Mouse (Mus musculus) hindbrain, embryonic 15.5 days (tissue): ENCODE measurements at regions not wholly inside any gene's neighbourhood (a gene's known extent, or its start where the extent isn't known, plus 50 kb on each side); places are given as distances from the start of the nearest gene placed in this dataset.
"Not testable (repeated sequence)": the region's sequence is repeated elsewhere in the genome, so short reads cannot be mapped to it uniquely, and the experiment has no call there.

Experiments used
- ATAC-seq: fragments of 200-750 bp; cut with Nextera tagmentation; 2 replicates; pipeline ENCODE4 v1.8.0; 2017; ENCODE audit warnings: low read depth, moderate number of reproducible peaks, moderate TSS enrichment; ENCODE audit not compliant: low FRiP score
- H3K27ac ChIP-seq: fragments of 300-500 bp; sonication (generic); replicated peaks from 2 replicates; pipeline ENCODE4 v1.5.1; 2015; ENCODE audit warnings: mild to moderate bottlenecking, inconsistent platforms
- H3K27me3 ChIP-seq: fragments of 300-500 bp; sonication (generic); 2 replicates; pipeline ENCODE4 v1.6.1; 2015; ENCODE audit warnings: control low read depth, inconsistent platforms
- H3K36me3 ChIP-seq: fragments of 300-500 bp; sonication (generic); 2 replicates; pipeline ENCODE4 v1.6.1; 2015; ENCODE audit warnings: control low read depth, inconsistent platforms
- H3K4me1 ChIP-seq: fragments of 300-500 bp; sonication (generic); replicated peaks from 2 replicates; pipeline ENCODE4 v1.6.1; 2015; ENCODE audit warnings: control low read depth, inconsistent platforms
- H3K4me2 ChIP-seq: fragments of 300-500 bp; sonication (generic); 2 replicates; pipeline ENCODE4 v1.6.1; 2015; ENCODE audit warnings: moderate library complexity, mild to moderate bottlenecking, inconsistent platforms
- H3K4me3 ChIP-seq: fragments of 300-500 bp; sonication (generic); 2 replicates; pipeline ENCODE4 v1.5.1; 2015; ENCODE audit warnings: mild to moderate bottlenecking, inconsistent platforms
- H3K9ac ChIP-seq: fragments of 300-500 bp; sonication (generic); 2 replicates; pipeline ENCODE4 v1.6.1; 2015; ENCODE audit warnings: inconsistent platforms
- H3K9me3 ChIP-seq: fragments of 300-500 bp; sonication (generic); 2 replicates; pipeline ENCODE4 v1.6.1; 2016; ENCODE audit warnings: control low read depth, inconsistent platforms
- WGBS: fragments of 180-500 bp; shearing (Covaris S2); methylation state at CpG from one replicate; pipeline ENCODE4 v1.1.7; 2015; 5-methylcytosine and 5-hydroxymethylcytosine counted together

GRCm38 (mm10) chr8:103741395-103741794 is 360.0 kb upstream of the Cdh5 start:
- Histone ChIP-seq H3K27me3 (no peaks in the 10 kb centered on the region), H3K4me1 (no peaks in the 10 kb centered on the region), H3K36me3 (no peaks in the 10 kb centered on the region), H3K9ac (no peak overlapping the region), H3K4me2 (no peak overlapping the region), H3K9me3 (no peaks in the 10 kb centered on the region), H3K27ac (no peak overlapping the region), H3K4me3 (no peak overlapping the region)
- 72% methylated on average over 8 of the region's 8 CpGs for WGBS
- ATAC-seq: no peak

GRCm38 (mm10) chr8:103748734-103749133 is 352.7 kb upstream of the Cdh5 start:
- H3K36me3 ChIP-seq: no peaks in the 10 kb centered on the region
- no peaks in the 10 kb centered on the region for H3K27me3 ChIP-seq
- H3K9me3 ChIP-seq: no peaks in the 10 kb centered on the region
- no peak overlapping the region for H3K27ac ChIP-seq
- H3K9ac ChIP-seq: no peak overlapping the region
- ATAC-seq: no peak
- no peak overlapping the region for H3K4me3 ChIP-seq
- H3K4me1 ChIP-seq: peaks cover 7% of the 10 kb centered on the region; the same call in 1 of the 2 replicates
- 81% methylated on average over 4 of the region's 4 CpGs for WGBS
- H3K4me2 ChIP-seq: no peak overlapping the region

- no peak overlapping the region for H3K4me3 ChIP-seq
- H3K9me3 ChIP-seq: no peaks in the 10 kb centered on the region
- no peak overlapping the region for H3K9ac ChIP-seq
- H3K36me3 ChIP-seq: no peaks in the 10 kb centered on the region
- ATAC-seq: no peak
- peaks cover 7% of the 10 kb centered on the region; the same call in 1 of the 2 replicates for H3K4me1 ChIP-seq
- H3K27ac ChIP-seq: no peak overlapping the region
- 37% methylated on average over 12 of the region's 12 CpGs for WGBS
- H3K4me2 ChIP-seq: no peak overlapping the region
- H3K27me3 ChIP-seq: no peaks in the 10 kb centered on the region
Observed at GRCm38 (mm10) chr8:103750278-103751097, 350.9 kb upstream of the Cdh5 start.

GRCm38 (mm10) chr8:103751161-103751560 is 350.3 kb upstream of the Cdh5 start:
- Histone ChIP-seq H3K27ac (no peak overlapping the region), H3K9ac (no peak overlapping the region), H3K4me3 (no peak overlapping the region), H3K9me3 (no peaks in the 10 kb centered on the region), H3K4me1 (peaks cover 7% of the 10 kb centered on the region; the same call in 1 of the 2 replicates), H3K36me3 (no peaks in the 10 kb centered on the region), H3K27me3 (no peaks in the 10 kb centered on the region), H3K4me2 (no peak overlapping the region)
- ATAC-seq: no peak
- 59% methylated on average over 2 of the region's 2 CpGs for WGBS

- no peak for ATAC-seq
- 0 out of 2 replicates have a peak, but pooled peaks cover 8% of the 10 kb centered on the region for H3K9me3 ChIP-seq
- no peak overlapping the region for H3K27ac ChIP-seq
- H3K36me3 ChIP-seq: no peaks in the 10 kb centered on the region
- H3K4me3 ChIP-seq: no peak overlapping the region
- H3K9ac ChIP-seq: no peak overlapping the region
- H3K4me2 ChIP-seq: no peak overlapping the region
- H3K27me3 ChIP-seq: no peaks in the 10 kb centered on the region
- WGBS: 83% methylated on average over 1 of the region's 1 CpGs
- H3K4me1 ChIP-seq: no peaks in the 10 kb centered on the region
Observed at GRCm38 (mm10) chr8:103763821-103764220, 337.6 kb upstream of the Cdh5 start.

GRCm38 (mm10) chr8:103779658-103780057 is 321.8 kb upstream of the Cdh5 start:
- H3K9me3 ChIP-seq: no peaks in the 10 kb centered on the region
- H3K36me3 ChIP-seq: no peaks in the 10 kb centered on the region
- H3K4me2 ChIP-seq: no peak overlapping the region
- 92% methylated on average over 6 of the region's 6 CpGs for WGBS
- H3K9ac ChIP-seq: no peak overlapping the region
- H3K27ac ChIP-seq: no peak overlapping the region
- H3K4me1 ChIP-seq: no peaks in the 10 kb centered on the region
- no peaks in the 10 kb centered on the region for H3K27me3 ChIP-seq
- ATAC-seq: no peak
- H3K4me3 ChIP-seq: no peak overlapping the region

GRCm38 (mm10) chr8:103788308-103788707 is 313.1 kb upstream of the Cdh5 start:
- no peaks in the 10 kb centered on the region for H3K36me3 ChIP-seq
- no peaks in the 10 kb centered on the region for H3K4me1 ChIP-seq
- H3K9ac ChIP-seq: no peak overlapping the region
- no peak for ATAC-seq
- H3K9me3 ChIP-seq: no peaks in the 10 kb centered on the region
- no peaks in the 10 kb centered on the region for H3K27me3 ChIP-seq
- 80% methylated on average over 3 of the region's 3 CpGs for WGBS
- H3K4me2 ChIP-seq: no peak overlapping the region
- no peak overlapping the region for H3K4me3 ChIP-seq
- H3K27ac ChIP-seq: no peak overlapping the region

GRCm38 (mm10) chr8:103793331-103793730 is 308.1 kb upstream of the Cdh5 start:
- no peak overlapping the region for H3K9ac ChIP-seq
- H3K9me3 ChIP-seq: no peaks in the 10 kb centered on the region
- no peak overlapping the region for H3K4me3 ChIP-seq
- no peak for ATAC-seq
- H3K27ac ChIP-seq: no peak overlapping the region
- H3K27me3 ChIP-seq: no peaks in the 10 kb centered on the region
- no peak overlapping the region for H3K4me2 ChIP-seq
- H3K36me3 ChIP-seq: no peaks in the 10 kb centered on the region
- WGBS: 89% methylated on average over 1 of the region's 1 CpGs
- H3K4me1 ChIP-seq: no peaks in the 10 kb centered on the region

- WGBS: 92% methylated on average over 2 of the region's 2 CpGs
- not testable (repeated sequence) for H3K9me3 ChIP-seq, H3K4me3 ChIP-seq, H3K36me3 ChIP-seq, H3K4me2 ChIP-seq, ATAC-seq, H3K4me1 ChIP-seq, H3K27me3 ChIP-seq, H3K9ac ChIP-seq, H3K27ac ChIP-seq
Observed at GRCm38 (mm10) chr8:103798630-103799029, 302.8 kb upstream of the Cdh5 start.

- no peak overlapping the region for H3K27ac ChIP-seq
- H3K27me3 ChIP-seq: no peaks in the 10 kb centered on the region
- H3K4me1 ChIP-seq: 0 out of 2 replicates have a peak, but pooled peaks cover 3% of the 10 kb centered on the region
- 70% methylated on average over 5 of the region's 5 CpGs for WGBS
- no peaks in the 10 kb centered on the region for H3K9me3 ChIP-seq
- no peak overlapping the region for H3K9ac ChIP-seq
- no peak for ATAC-seq
- H3K4me2 ChIP-seq: no peak overlapping the region
- H3K36me3 ChIP-seq: no peaks in the 10 kb centered on the region
- H3K4me3 ChIP-seq: no peak overlapping the region
Observed at GRCm38 (mm10) chr8:103808171-103808570, 293.3 kb upstream of the Cdh5 start.

GRCm38 (mm10) chr8:103808580-103808979 is 292.8 kb upstream of the Cdh5 start:
- ATAC-seq: no peak
- Histone ChIP-seq H3K27ac (no peak overlapping the region), H3K9me3 (no peaks in the 10 kb centered on the region), H3K9ac (no peak overlapping the region), H3K4me2 (no peak overlapping the region), H3K4me1 (0 out of 2 replicates have a peak, but pooled peaks cover 3% of the 10 kb centered on the region), H3K36me3 (no peaks in the 10 kb centered on the region), H3K4me3 (no peak overlapping the region), H3K27me3 (no peaks in the 10 kb centered on the region)
- WGBS: 52% methylated on average over 8 of the region's 8 CpGs

GRCm38 (mm10) chr8:103809140-103809539 is 292.3 kb upstream of the Cdh5 start:
- no peaks in the 10 kb centered on the region for H3K36me3 ChIP-seq
- H3K4me2 ChIP-seq: no peak overlapping the region
- H3K27me3 ChIP-seq: no peaks in the 10 kb centered on the region
- no peak for ATAC-seq
- H3K4me1 ChIP-seq: 0 out of 2 replicates have a peak, but pooled peaks cover 5% of the 10 kb centered on the region
- no peak overlapping the region for H3K4me3 ChIP-seq
- no peaks in the 10 kb centered on the region for H3K9me3 ChIP-seq
- no peak overlapping the region for H3K27ac ChIP-seq
- WGBS: 76% methylated on average over 7 of the region's 7 CpGs
- no peak overlapping the region for H3K9ac ChIP-seq
